Mouse (Mus musculus): ENCODE results near the gene Fabp6.

- no peak for TF ChIP-seq CTCF (IDR thresholded peaks at IDR 0.05; ENCODE audit: borderline replicate concordance, extremely low read depth, insufficient read depth, insufficient read length)
- no peak for TF ChIP-seq POLR2A (IDR thresholded peaks at IDR 0.05; ENCODE audit: borderline replicate concordance, extremely low read depth, insufficient read depth, insufficient read length, poor library complexity, severe bottlenecking)
Measured at GRCm38 (mm10) chr11:43566696-43567095, 34.6 kb downstream of the Fabp6 start.
